Mouse (Mus musculus) cerebellum, adult 2 months (tissue): Measurements from ENCODE around the gene Capn5.

Source experiments
- CTCF ChIP-seq: fragments of 200-500 bp; IDR thresholded peaks from 2 replicates; pipeline ENCODE4 v1.5.1; 2011; ENCODE audit warnings: low read depth, mild to moderate bottlenecking, control low read depth, low read length, moderate library complexity, borderline replicate concordance; ENCODE audit not compliant: insufficient read depth
- POLR2A ChIP-seq: fragments of 200-500 bp; IDR thresholded peaks from 2 replicates; pipeline ENCODE4 v1.6.1; 2011; ENCODE audit warnings: low read length, control low read depth, borderline replicate concordance; ENCODE audit not compliant: insufficient read depth

DNA sequence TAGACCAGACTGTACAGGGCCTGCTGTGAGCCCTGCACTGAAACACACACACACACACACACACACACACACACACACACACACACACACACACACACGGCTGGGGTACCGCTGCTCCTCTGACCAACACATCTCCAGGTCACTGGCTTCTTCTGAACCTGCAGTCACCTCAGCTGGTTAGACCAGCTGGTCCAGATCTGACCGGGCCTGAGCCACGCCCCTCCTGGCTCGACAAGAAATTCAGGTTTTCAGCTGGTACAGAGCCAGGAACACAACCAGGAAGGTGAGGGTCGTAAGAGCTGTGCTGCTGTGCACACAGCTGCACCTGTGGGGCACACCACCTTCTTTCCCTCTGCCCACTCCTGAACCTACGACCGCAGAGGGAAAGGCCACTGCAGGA lies 19.6 kb downstream of the Capn5 start:
- TF ChIP-seq CTCF (no peak), POLR2A (no peak)
